Mouse (Mus musculus) mouse trophoblast stem cell (cell line): Measurements from ENCODE around the gene Fam186b.

Source experiments
- in situ Hi-C, 2 experiments: fragments of 300-500 bp; cut with MseI, MboI; formaldehyde crosslinking; loops; 2 replicates in 1 of 2; 3 replicates in 1 of 2; pipeline ENCODE4 v1.15.1; 2025

The Fam186b gene

DNA sequence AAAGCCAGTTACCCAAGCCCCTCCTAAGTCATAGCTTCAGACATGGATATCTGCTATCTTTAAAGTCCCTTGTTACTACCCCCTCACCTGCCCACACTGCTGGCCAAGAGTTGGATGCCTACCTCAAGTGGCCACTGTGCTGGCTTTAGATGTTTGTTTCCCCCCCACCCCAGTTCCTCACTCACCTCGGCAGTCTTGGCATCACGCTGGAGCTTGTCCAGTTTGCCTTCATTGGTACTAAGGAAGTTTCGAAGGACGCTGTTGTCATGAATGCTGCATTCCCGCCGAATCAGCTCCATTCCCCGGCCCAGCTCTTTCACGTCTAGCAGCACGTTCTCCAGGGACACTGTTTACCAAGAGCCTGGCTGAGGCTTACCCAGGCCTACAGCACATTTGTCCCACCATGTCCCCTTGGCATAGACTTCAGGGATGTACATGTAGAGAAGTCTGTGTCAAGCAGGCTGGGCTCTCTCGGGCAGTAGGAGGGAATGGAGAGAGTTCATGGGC is 24.5 kb upstream of the Fam186b start:
- in situ Hi-C loops: no loop called here

DNA sequence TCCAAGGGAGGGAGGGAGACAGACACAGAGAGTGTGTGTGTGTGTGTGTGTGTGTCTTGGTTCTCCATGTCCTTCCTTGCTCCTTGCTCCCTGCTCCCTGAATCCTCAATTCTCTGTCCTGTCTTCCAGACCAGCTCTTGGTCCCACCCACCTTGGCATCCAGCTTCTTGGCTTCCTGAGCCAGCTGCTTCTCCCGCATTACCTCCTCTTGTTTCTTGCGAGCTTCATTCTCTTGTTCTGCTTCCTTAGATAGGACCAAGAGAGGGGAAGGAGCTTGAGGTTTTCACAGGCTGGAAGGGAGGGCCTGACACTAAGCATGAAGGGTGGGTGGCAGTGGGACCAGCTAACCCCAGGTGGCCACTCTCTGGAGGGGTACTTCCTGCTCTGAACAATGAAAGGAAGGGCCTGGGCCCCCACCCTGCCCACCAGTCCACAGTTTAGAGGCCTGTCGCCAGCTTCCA is 23.8 kb upstream of the Fam186b start:
- in situ Hi-C loops: loop anchor here in 1 of 2 experiments (5.0 kb wide), 1 partner anchor 58 kb away; no protein-coding TSS in a partner anchor

DNA sequence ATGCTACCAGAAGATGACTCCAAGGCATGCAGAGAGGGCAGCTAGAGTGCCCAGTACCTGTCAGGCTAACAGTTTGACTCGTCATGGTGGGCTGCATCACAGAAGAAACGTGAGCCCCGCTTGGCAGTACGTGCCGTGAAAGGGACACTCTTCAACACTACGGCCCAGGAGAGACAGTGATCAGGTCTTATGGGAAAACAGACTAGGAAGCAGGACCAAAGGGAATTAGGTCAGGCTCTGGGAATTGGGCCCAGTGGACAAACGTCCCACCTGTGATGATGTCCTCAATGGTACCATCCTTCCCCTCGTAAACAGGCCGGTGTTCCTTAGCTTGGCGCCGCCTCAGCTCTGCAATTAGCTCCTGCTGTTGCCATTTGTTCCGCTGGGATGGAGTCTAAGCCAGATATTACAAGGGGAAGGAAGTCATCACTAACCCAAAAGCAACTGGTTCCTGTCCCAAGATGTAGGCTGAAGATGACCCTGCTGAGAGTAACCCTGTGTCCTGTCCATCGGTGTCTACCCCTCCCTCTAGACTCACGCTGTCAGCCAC is 23.2 kb upstream of the Fam186b start:
- in situ Hi-C loops: loop anchor here in 1 of 2 experiments (5.0 kb wide), 1 partner anchor 58 kb away; no protein-coding TSS in a partner anchor

DNA sequence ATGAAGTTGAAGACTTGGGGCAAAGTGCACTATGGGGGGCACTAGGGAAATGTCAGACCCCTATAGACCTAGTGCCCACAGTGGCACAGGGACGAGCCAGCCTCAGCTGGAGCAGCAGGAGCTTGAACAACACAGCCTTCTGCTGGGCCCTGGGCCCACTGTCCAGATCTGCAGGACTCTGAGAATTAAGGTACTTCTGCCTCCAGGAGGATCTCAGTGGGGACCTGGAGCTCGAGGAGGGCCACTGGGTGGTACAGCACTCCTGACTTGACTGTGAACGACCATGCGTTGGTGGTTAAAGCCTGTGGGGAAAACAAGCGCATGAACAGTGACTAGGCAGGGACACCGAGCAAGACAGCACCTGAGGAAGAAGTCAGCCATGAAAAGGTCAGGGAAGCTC is 22.4 kb upstream of the Fam186b start:
- in situ Hi-C loops: loop anchor here in 1 of 2 experiments (5.0 kb wide), 1 partner anchor 59 kb away; no protein-coding TSS in a partner anchor

DNA sequence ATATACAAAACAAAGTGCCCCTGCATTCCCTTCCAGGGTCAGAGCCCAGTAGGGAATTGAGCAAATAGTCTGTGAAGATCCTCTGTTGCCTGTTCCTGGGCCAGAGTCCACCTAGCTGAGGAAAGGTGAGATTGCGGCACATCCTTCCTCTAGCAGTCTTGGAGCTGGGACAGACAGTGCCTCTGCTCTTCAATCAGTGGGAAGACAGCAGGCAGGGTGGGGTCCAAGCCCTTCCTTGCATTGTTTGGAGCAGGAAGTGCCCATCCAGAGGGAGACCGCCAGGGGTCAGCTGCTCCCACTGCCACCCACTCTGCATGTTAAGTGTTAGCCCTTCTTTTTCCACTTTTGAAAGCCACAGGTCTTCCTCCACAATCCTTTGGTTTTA is 21.6 kb upstream of the Fam186b start:
- in situ Hi-C loops: loop anchor here in 1 of 2 experiments (5.0 kb wide), 1 partner anchor 60 kb away; no protein-coding TSS in a partner anchor

DNA sequence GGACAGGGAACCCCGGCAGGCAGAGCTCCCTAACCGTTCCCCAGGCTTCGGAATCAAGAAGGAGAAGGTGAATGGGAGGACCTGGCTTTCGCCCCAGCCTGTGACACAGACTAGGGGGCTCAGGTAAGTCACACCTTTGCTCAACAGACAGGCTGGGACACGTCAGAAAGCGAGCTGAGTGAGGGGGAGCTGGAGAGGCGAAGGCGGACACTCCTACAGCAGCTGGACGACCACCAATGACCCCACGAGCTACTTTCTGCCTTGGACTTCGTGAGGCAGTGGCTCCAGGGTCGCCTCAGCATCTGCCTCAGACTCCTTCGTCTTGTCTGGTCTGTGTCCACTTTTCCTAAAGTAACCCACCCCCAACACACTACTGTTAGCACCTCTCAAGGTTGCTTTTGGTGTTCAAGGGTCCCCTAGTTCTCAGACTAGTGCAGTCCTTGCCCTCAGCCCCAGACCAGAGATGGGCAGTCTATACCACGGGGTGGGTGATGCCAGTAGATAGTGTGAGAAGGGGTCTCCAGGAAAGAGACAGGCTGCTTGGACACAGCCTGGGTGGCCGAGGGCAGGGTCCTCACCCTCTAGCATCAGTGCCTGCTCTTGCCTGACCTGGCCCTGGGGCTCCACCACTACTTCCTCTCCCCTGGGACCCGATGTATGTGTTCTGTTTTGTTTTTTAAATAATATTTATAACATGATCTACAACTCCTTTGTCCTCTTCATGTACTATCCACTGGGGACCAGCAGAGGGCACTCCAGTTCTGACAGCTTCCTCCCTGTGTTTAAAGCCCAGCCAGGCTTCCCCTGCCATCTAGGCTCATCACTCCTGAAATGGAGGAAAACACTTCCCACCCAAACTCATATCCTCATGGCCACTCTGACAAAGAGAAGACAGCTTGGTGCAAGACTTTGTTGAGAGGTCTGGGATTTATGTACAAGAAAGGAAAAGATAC is 20.9 kb upstream of the Fam186b start:
- in situ Hi-C loops: loop anchor here in 1 of 2 experiments (5.0 kb wide), 1 partner anchor 61 kb away; no protein-coding TSS in a partner anchor

DNA sequence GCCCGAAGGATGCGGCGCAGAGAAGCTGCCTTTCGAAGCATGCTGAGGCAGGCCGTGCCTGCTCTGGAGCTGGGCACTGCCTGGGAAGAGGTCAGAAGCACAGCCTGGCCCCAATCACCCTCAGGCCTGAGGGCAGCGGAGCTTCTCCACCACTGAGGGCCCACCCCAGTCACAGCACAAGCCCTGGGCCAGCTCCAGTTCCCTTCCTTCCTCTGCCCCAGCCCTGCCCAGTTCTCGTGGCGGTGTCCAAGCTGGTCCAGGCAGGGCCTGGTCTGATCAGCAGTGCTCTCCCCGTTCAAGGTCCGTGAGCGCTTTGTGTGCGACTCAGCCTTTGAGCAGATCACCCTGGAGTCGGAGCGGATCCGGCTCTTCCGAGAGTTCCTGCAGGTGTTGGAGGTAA is 19.2 kb upstream of the Fam186b start:
- in situ Hi-C loops: loop anchor here in 1 of 2 experiments (5.0 kb wide), 1 partner anchor 62 kb away; no protein-coding TSS in a partner anchor

DNA sequence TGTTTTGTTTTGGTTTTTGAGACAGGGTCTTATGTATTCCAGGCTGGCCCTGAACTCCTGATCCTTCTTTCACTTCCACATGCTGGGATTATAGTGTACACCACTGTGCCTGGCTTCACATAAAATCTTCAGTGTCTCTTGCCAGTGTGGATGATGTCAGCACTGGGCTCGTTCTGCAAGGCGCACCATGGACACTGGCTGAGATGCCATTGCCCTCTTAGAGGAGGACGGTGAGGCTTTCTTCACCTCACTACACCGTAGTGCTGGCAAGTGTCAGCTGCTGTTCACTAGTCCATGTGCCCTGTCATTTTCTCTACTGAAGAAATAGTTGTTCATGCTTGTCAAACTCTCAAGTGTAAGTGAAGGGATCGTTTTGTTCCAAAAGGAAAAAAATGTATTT is 14.9 kb upstream of the Fam186b start:
- in situ Hi-C loops: no loop called here

DNA sequence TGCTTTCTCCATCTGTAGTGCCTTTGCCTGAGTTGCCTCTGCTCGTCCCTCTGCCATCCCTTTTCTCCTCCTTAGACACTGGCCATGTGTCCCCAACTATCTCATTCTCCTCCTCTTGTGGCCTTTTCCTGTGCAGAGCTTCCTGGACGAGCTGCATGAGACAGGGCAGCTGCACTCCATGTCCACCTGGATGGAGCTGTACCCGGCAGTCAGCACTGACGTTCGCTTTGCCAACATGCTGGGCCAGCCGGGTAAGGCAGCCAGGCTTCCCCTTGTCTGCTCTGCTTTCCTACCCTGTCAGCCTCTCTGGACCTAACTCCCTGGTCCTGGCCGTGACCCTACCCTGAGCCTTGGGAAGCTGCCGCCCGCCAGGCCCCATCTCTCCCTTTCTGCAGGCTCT is 13.9 kb upstream of the Fam186b start:
- in situ Hi-C loops: no loop called here

DNA sequence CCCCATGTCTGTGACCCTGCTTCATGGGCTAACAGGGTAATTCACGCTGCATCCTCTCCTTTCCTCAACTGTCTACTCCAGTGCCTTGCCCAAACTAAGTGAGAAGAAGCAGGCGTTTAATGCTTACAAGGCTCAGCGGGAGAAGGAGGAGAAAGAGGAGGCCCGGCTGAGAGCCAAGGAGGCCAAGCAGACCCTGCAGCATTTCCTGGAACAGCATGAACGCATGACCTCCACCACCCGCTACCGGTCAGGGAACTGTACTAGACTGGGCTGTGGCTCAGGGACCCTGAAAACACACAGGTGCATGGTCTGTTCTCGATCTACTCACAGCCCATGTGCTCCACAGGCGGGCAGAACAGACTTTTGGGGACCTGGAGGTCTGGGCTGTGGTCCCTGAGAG is 11.8 kb upstream of the Fam186b start:
- in situ Hi-C loops: no loop called here

DNA sequence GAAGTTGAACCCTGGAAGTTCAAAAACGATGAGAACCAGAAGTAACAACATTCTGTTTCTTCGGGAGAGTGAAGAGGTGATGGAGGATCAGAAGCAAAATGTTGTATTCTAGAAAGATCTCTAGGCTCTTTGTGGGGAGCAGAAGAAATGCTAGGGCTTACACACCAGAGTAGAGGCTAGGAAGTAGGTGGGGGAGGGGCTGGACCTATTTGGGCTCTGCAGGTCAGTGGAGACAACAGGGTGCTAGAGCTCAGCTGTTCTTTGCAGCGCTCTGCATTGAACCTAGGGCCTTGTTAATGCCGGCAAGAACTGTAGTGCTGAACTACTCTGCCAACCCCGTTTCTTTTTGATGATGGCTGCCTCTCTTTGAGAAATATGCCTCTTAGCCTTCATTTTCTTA is 525 bp upstream of the Fam186b start:
- in situ Hi-C loops: no loop called here

DNA sequence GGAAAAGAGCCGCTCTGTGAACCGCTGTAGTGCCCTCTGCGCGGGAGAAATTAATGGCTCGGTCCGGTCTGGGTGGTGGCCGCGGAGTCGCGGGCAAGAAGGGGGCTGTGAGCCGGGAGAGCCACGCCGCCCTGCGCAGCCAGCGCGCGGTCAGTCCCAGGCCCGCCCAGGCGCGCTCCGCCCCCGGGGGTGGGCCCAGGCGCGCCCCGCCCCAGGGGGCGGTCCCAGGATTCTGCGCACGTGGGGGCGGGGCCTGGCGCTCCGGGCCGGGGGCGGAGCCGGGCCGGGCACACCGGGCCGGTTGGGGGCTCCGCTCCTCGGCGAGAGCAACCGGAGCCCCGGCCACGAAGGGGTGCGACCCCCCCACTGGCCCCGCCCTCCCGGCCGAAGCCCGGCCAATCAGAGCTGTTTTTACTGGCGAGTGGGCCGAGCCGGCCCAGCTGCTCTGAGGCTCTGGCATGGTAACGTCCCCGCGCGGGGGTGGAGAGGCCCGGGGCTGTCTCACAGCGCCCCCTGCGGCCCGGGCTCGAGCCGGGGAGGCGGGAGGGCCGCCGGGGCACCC is 794 bp downstream of the Fam186b start, which contains the start of gene Prpf40b:
Gene Prpf40b, plus strand, starts transcription at position 275 of the 562 bp plus-strand sequence.
- in situ Hi-C loops: no loop called here

DNA sequence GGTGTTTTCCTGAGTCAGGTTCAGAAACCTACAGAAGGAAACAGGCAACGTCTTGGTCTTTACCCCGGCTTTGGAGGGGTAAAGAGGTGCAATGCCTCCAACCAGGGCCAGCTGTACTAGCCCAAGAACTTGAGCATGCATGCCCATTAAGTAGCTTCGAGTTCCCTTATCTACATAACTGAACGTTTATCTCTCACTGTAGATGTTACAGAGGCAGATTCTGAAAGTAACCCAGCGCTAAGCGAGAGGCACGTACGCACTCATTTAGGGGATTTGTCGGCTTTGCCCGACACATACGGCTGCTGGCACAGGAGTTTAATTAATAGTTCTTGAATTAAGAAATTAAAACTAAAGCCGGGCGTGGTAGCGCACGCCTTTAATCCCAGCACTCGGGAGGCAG is 1.4 kb downstream of the Fam186b start:
- in situ Hi-C loops: no loop called here

DNA sequence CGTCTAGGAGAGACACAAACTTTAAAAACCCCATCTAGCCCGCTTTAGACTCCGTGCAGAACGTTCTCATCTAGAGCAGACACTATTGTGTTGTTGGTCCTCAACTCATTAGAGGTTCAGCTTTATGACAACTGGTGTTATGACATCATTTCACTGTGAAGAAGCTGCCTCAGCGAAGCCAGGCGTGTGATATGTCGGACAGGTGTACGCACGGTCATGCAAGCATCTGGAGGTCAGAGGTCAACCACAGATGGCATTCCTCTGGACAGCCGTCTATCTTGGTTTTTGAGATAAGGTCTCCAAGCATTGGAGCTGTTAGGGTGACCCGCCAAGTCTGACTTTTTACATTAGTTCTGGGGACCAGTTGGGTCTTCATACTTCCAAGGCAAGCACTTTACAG is 5.1 kb downstream of the Fam186b start:
- in situ Hi-C loops: no loop called here

DNA sequence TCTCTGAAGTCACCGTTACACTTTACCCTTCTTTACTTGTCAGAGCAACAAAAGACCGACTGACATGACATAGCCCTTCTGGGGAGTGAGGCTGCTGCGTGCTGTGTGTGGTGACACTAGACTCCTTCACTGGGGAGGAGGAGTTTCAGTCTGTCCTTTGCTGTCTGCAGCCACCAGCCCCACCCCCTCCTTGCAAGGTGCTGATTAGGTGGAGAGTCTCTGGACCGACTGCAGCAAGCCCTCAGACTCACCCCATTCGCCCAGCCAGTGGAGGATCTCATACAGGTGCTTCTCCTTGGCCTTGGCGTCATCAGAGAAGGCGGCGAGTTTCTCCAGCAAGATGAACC is 10.5 kb downstream of the Fam186b start:
- in situ Hi-C loops: no loop called here

DNA sequence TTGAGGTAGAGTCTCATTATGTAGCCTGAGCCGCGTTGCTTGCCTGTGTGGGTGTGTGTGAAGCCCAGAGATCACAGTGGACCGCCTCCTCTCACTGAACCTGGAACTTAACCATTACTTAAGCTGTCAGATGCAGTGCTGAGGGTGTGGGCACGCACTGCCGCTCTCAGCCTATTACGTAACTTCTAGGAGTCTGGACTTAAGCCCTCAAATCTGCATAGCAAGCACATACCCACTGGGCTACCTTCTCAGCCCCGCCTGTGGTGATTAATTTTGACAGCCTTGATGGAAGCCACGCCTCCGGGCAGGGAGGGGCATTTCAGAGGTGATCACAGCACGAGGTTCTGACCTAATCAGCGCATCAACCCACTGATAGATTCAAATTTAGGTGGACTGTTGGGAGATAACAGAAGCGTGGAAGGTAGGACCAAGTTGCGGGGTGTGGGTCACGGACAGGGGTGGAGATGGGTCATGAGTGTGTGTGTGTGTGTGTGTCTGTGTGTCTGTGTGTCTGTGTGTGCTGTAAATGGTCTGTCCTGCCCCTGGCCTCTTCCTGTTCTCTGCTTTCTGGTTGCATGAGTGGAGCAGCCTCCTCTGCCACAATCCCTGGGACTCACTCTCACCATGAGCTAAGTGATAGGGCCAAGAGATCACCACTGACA is 11.0 kb downstream of the Fam186b start:
- in situ Hi-C loops: no loop called here

DNA sequence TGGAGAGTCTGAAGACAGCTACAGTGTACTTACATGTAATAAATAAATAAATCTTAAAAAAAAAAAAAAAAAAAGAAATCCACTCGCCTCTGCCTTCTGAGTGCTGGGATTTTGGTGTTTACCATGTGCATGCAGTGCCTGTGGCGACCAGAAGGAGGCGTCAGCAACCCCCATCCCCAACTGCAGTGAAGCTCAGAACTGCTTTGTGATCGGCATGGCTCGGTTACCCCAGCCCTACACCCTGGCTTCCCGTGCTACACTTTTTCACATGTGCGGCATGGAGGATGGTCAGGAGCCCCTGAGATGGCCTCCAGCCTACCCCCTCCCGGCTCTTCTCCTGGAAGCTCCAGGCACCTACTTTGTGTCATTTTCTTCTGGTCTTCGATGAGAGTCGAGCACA is 12.2 kb downstream of the Fam186b start:
- in situ Hi-C loops: no loop called here

DNA sequence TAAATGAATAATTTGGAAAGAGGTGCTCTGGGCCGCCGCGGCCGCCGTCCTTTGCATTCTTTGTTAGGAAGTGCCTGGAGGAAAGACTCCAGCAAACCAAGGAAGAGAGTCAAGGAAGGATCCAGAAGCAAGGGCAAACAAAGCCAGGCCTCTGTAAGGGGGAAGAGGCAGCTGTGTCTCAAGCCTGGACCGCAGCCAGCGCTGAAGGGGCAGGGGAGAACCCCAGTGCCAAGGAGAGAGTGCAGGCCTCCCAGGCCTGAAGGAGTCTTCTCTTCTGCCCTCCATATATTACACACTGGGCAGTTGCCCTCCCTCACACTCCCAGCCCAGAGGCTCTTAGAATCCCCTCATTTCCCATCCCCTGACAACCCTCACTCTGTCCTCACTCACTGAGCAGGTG is 17.4 kb downstream of the Fam186b start:
- in situ Hi-C loops: no loop called here

DNA sequence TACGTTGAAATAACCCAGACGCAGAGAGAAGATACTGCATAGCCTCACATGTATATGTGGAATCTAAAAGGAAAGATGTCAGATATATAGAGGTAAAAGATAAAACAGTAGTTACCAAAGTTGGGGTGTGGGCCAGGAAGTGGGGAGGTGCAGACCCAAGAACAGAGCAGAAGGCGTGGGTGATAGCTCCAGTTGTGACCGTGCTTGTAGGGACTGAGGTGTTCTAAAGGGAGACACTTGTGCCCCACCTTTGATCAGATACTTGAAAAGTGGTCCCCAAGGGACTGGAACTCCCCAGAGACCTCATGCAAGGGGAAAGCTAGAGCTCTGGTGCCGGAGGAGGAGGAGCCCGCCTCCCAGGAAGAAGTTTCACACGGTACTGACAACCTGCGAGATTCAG is 19.6 kb downstream of the Fam186b start:
- in situ Hi-C loops: no loop called here

DNA sequence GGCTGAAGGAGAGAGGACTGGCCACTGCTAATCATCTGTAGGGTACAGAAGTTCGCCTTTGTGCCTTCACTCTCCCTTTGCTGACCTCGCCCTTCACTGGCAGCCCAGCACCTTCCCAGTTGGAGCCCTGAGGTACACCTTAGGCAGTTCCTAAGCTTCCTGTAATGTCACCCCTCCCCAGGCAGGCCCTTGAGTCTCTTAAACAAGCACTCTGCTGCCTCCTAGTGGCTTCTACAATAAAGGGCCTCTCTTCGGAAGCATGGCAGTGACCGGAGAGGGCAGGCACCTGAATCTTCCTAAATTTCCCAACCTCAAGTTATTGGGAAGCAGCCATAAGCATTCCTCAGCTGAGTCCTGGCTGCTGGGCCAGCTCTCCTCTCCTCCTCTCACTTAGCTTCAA is 30.0 kb downstream of the Fam186b start:
- in situ Hi-C loops: loop anchor here in 1 of 2 experiments (5.0 kb wide), 1 partner anchor 48 kb away; no protein-coding TSS in a partner anchor

DNA sequence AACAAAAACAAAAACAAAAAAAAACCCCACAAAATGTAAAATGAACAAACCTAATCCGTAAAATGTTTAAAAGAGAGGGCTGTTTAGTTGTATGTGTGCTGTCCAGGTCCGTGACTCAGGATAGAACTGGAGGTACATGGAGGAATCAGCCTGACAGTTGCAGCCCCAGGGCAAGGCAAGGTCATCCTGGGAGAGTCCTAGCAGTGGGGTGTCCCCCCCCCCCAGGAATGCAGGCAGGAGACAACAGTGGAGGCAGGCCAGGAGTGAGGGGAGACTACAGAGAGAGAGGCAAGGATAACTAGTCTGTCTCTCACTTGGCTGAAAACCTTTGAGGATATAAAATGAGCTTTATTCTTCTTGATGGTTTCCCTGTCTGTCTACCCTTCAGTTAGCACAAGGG is 31.3 kb downstream of the Fam186b start:
- in situ Hi-C loops: no loop called here

DNA sequence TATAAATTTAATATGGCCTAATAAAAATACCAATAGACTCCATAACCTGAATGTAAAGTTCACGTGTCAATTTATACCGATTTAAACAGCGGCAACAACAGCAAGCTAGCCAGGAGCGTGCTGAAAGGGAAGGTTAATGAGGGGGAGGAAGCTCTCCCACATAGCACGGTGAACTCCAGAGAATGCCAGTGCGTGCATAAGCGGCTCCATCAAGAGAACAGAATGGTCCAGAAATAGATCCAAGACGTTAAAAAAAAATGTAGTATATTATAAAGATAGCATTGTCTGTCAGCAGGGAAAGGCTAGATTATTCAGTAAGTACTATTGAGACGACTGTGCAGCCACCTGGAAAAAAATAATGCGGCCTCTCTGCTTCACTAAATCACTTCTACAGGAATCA is 33.0 kb downstream of the Fam186b start:
- in situ Hi-C loops: no loop called here
